8 mouse cellular contexts compared by ENCODE assay signal in the genomic region with DNA sequence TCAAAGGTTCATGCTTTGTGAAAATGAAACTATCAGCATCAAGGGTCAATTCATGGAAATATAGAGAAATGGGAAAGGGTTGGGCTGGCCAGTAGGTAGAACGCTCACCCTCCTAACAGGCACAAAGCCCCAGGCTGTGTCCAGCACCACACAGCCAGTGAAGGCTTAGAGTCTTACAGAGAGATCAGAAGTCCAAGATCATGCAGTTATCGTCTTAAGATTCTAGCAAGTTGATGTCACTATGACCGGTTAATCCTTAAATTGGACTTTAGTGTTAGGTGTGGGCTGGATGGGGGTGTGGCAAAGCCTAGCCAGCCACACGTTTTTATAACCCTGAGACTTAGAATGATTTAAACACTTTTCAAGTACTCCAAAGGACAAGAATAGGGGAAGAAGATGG.
"Had no signal": no experiment of that assay in that cellular context is flagged by ENCODE, and none has a peak within 500 bp of the region (broad histone marks: within the 10 kb centered on the region; RNA-seq: fewer than 3 reads in every experiment).

No protein-coding gene starts in this region.

- ATAC-seq: midbrain, embryonic 16.5 days had no signal

- H3K4me1 ChIP-seq: limb, embryonic 13.5 days; midbrain, embryonic 12.5 days had no signal

- DNase-seq: left cerebral cortex, postnatal 4 days; lung, adult 18-20 months; right cerebral cortex, postnatal 4 days; thymus, postnatal 36 days had no signal

- H3K9ac ChIP-seq: limb, embryonic 13.5 days; liver, embryonic 14.5 days; midbrain, embryonic 12.5 days had no signal

- H3K27me3 ChIP-seq: limb, embryonic 13.5 days; midbrain, embryonic 12.5 days had no signal

- H3K4me3 ChIP-seq: limb, embryonic 13.5 days; midbrain, embryonic 12.5 days had no signal

- H3K4me2 ChIP-seq: limb, embryonic 13.5 days; midbrain, embryonic 12.5 days had no signal

- H3K27ac ChIP-seq: limb, embryonic 13.5 days; liver, embryonic 14.5 days; midbrain, embryonic 12.5 days had no signal

- H3K9me3 ChIP-seq: limb, embryonic 13.5 days; midbrain, embryonic 12.5 days had no signal

- H3K36me3 ChIP-seq: limb, embryonic 13.5 days; midbrain, embryonic 12.5 days had no signal
